Comparison of ENCODE assay signal across 7 mouse cellular contexts in the genomic region with DNA sequence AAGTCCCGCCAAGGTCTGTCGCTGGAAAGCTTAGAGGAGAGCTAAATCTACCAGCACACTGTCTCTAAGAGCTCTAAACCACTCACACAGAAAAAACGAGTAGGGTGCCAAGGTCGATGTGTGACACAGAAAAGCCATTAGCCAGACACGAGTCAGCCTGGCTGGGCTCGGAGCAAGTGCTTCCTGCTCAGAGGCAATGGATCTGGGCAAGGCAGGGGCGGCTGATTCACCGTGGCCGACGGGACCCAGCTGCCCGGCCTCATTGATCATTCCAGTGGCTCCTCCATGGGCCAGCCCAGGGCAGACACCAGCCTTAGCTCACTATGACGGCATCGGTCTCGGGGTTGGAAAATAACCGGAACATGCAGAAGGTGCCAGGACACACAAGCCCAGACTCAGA.
DNase-seq lines count a peak whose midpoint lies in the region; ATAC-seq and TF ChIP-seq lines count a peak whose summit lies in the region.

No protein-coding gene starts in this region.

- H3K27me3 ChIP-seq in intestine, embryonic 15.5 days (replicated peaks) = no peaks in the 10 kb centered on the region
- no peaks in the 10 kb centered on the region for H3K27me3 ChIP-seq in lung, postnatal 0 days (replicated peaks; ENCODE audit: insufficient read depth, low read length)
- H3K27me3 ChIP-seq in stomach, embryonic 16.5 days (ENCODE audit: control insufficient read depth, insufficient read depth, low read length) = no peaks in the 10 kb centered on the region

- no peak for TF ChIP-seq CTCF in lung, postnatal 0 days (IDR thresholded peaks at IDR 0.05)

- intact Hi-C loops in gastrocnemius, postnatal 36 days (cut with DNase I) = no loop called here

- H3K9me3 ChIP-seq in intestine, embryonic 15.5 days = no peaks in the 10 kb centered on the region
- H3K9me3 ChIP-seq in lung, postnatal 0 days (ENCODE audit: low read length) = no peaks in the 10 kb centered on the region
- H3K9me3 ChIP-seq in stomach, embryonic 16.5 days (replicated peaks; ENCODE audit: control insufficient read depth, low read length) = no peaks in the 10 kb centered on the region

- no peaks in the 10 kb centered on the region for H3K36me3 ChIP-seq in intestine, embryonic 15.5 days
- no peaks in the 10 kb centered on the region for H3K36me3 ChIP-seq in lung, postnatal 0 days (ENCODE audit: insufficient read depth, low read length)
- no peaks in the 10 kb centered on the region for H3K36me3 ChIP-seq in stomach, embryonic 16.5 days (ENCODE audit: control insufficient read depth, insufficient read depth, low read length)

- H3K4me1 ChIP-seq in intestine, embryonic 15.5 days (replicated peaks) = peaks cover 15% of the 10 kb centered on the region
- H3K4me1 ChIP-seq in lung, postnatal 0 days (ENCODE audit: insufficient read depth, low read depth, low read length) = peaks cover 20% of the 10 kb centered on the region
- peaks cover 11% of the 10 kb centered on the region; the same call in 1 of the 2 replicates for H3K4me1 ChIP-seq in stomach, embryonic 16.5 days (ENCODE audit: control insufficient read depth, insufficient read depth, low read length)

- 29% methylated on average over 15 of the region's 15 CpGs for WGBS in intestine, embryonic 15.5 days
- 12% methylated on average over 15 of the region's 15 CpGs for WGBS in lung, postnatal 0 days
- 20% methylated on average over 15 of the region's 15 CpGs for WGBS in stomach, embryonic 16.5 days

- 0 out of 2 replicates have a peak overlapping the region, but pooled peaks have one; percentile 19 for H3K4me2 ChIP-seq in intestine, embryonic 15.5 days (replicated peaks)
- H3K4me2 ChIP-seq in lung, postnatal 0 days (replicated peaks; ENCODE audit: low read depth, low read length) = no peak overlapping the region
- no peak overlapping the region for H3K4me2 ChIP-seq in stomach, embryonic 16.5 days (ENCODE audit: low read depth, low read length)

- peak overlapping the region; percentile 54; the same call in 1 of the 2 replicates for H3K27ac ChIP-seq in intestine, embryonic 15.5 days
- peak overlapping the region; percentile 40; the same call in 1 of the 2 replicates for H3K27ac ChIP-seq in lung, postnatal 0 days (ENCODE audit: low read length)
- H3K27ac ChIP-seq in stomach, embryonic 16.5 days (ENCODE audit: low read length) = peak overlapping the region; percentile 43

- TF ChIP-seq EP300 in lung, postnatal 0 days (IDR thresholded peaks at IDR 0.05) = 0 out of 2 replicates have a peak, but pooled peaks have one; percentile 12

- peak; percentile 49 for ATAC-seq in intestine, embryonic 15.5 days
- ATAC-seq in lung, postnatal 0 days = peak; percentile 89
- peak; percentile 63 for ATAC-seq in stomach, embryonic 16.5 days (ENCODE audit: insufficient read depth, low FRiP score)

- no peak overlapping the region for H3K9ac ChIP-seq in intestine, embryonic 15.5 days
- H3K9ac ChIP-seq in lung, postnatal 0 days (replicated peaks; ENCODE audit: low read depth) = no peak overlapping the region
- no peak overlapping the region for H3K9ac ChIP-seq in stomach, embryonic 16.5 days (ENCODE audit: low read length)

- peak; percentile 42 for DNase-seq in adipocyte (ENCODE audit: low spot score)
- peak; percentile 35 for DNase-seq in cerebellum, adult 11-12 months
- DNase-seq in gastrocnemius, postnatal 36 days = peak; percentile 41 to 42
- peak; percentile 82 for DNase-seq in lung, postnatal 0 days (ENCODE audit: low spot score)
- no peak for DNase-seq in testis, postnatal 14 days (ENCODE audit: low spot score)

- no peak overlapping the region for H3K4me3 ChIP-seq in intestine, embryonic 15.5 days (replicated peaks)
- no peak overlapping the region for H3K4me3 ChIP-seq in lung, postnatal 0 days (ENCODE audit: low read depth, low read length)
- H3K4me3 ChIP-seq in stomach, embryonic 16.5 days (replicated peaks; ENCODE audit: low read length) = no peak overlapping the region
